Mouse (Mus musculus) heart, postnatal 0 days (tissue): ENCODE results near the gene 1700049E17Rik1.
"Not testable (repeated sequence)": the region's sequence is repeated elsewhere in the genome, so short reads cannot be mapped to it uniquely, and the experiment has no call there.

Experiments used
- CTCF ChIP-seq: IDR thresholded peaks from 2 replicates; pipeline ENCODE4 v1.5.1; 2016; ENCODE audit warnings: antibody characterized with exemption, control low read depth, low read depth
- EP300 ChIP-seq: IDR thresholded peaks from 2 replicates; pipeline ENCODE4 v1.6.1; 2016; ENCODE audit warnings: antibody characterized with exemption, low read depth

GRCm38 (mm10) chr14:41968596-41968995, 43.8 kb downstream of the 1700049E17Rik1 start:
- TF ChIP-seq CTCF, EP300: not testable (repeated sequence)
